Mouse (Mus musculus) left cerebral cortex, adult 2 months (tissue): ENCODE data around the gene Ackr2. TPM values are rescaled to one million over a fixed set of nuclear protein-coding genes. Genes with fewer than 3 reads are reported as not detected.

Experiments used
- DNase-seq, 2 experiments: peaks; one replicate each; pipeline ENCODE4 v3.0.0; 2021 to 2022; ENCODE audit warnings: low spot score in 2 of 2, mixed read lengths in 1 of 2; ENCODE audit errors: extremely low spot score in 1 of 2
- H3K27ac ChIP-seq: fragments of 200-600 bp; 2 replicates; pipeline ENCODE4 v1.8.1; 2022
- H3K4me3 ChIP-seq: fragments of 200-600 bp; 2 replicates; pipeline ENCODE4 v1.8.1; 2022
- CTCF ChIP-seq: fragments of 200-600 bp; IDR thresholded peaks from 2 replicates; pipeline ENCODE4 v1.8.1; 2022; ENCODE audit warnings: antibody characterized with exemption, mild to moderate bottlenecking, moderate library complexity
- intact Hi-C: fragments of 180-260 bp; cut with DNase I; formaldehyde crosslinking; loops from one replicate; pipeline ENCODE4 v1.15.1; 2025
- total RNA-seq, 2 experiments: library from RNA; stranded (reverse); gene quantifications; 2 replicates each; pipeline ENCODE4 v1.2.3; 2021

Ackr2 gene
- total RNA-seq, 2 experiments from 2014 or later, result 6.9 to 7.9 TPM

- no peak overlapping the region for H3K4me3 ChIP-seq
- H3K27ac ChIP-seq, result no peak overlapping the region
- intact Hi-C loops, result no loop called here
- TF ChIP-seq CTCF, result no peak
- DNase-seq, result no peak
Measured at GRCm38 (mm10) chr9:121869973-121870515, 28.1 kb upstream of the Ackr2 start.

GRCm38 (mm10) chr9:121872062-121872683 is 26.0 kb upstream of the Ackr2 start:
- Histone ChIP-seq H3K4me3 (no peak overlapping the region), H3K27ac (no peak overlapping the region)
- no peak for DNase-seq
- intact Hi-C loops, result no loop called here
- no peak for TF ChIP-seq CTCF

- TF ChIP-seq CTCF, result no peak
- intact Hi-C loops, result no loop called here
- no peak for DNase-seq
- H3K27ac ChIP-seq, result no peak overlapping the region
- H3K4me3 ChIP-seq, result no peak overlapping the region
Measured at GRCm38 (mm10) chr9:121873578-121873977, 24.6 kb upstream of the Ackr2 start.

GRCm38 (mm10) chr9:121877052-121877740 is 21.0 kb upstream of the Ackr2 start:
- intact Hi-C loops, result loop anchor here (1.0 kb wide), 1 partner anchor 31 kb away; no protein-coding TSS in a partner anchor
- DNase-seq, result peak; percentile 57 to 67

GRCm38 (mm10) chr9:121880840-121881239 is 17.3 kb upstream of the Ackr2 start:
- peak; percentile 65 for TF ChIP-seq CTCF
- H3K27ac ChIP-seq, result peak overlapping the region; percentile 51
- intact Hi-C loops, result loop anchor here (1.0 to 2.0 kb wide), 2 partner anchors 21 to 104 kb away; no protein-coding TSS in a partner anchor
- no peak overlapping the region for H3K4me3 ChIP-seq
- DNase-seq, result peak; percentile 50 to 66

More at GRCm38 (mm10) chr9:121877052-121877740, 21.0 kb upstream of the Ackr2 start:
- Histone ChIP-seq H3K4me3 (no peak overlapping the region), H3K27ac (no peak overlapping the region)
- peak; percentile 92 for TF ChIP-seq CTCF

- no peak overlapping the region for H3K4me3 ChIP-seq
- TF ChIP-seq CTCF, result peak; percentile 35
- intact Hi-C loops, result loop anchor here (1.0 to 2.0 kb wide), 2 partner anchors 21 to 104 kb away; no protein-coding TSS in a partner anchor
- peak overlapping the region; percentile 51 for H3K27ac ChIP-seq
- peak; percentile 21 to 24 for DNase-seq
Measured at GRCm38 (mm10) chr9:121881301-121881700, 16.9 kb upstream of the Ackr2 start.

GRCm38 (mm10) chr9:121882015-121882457 is 16.1 kb upstream of the Ackr2 start:
- intact Hi-C loops, result no loop called here
- DNase-seq, result peak in 1 of 2 experiments; percentile 5
- no peak for TF ChIP-seq CTCF
- Histone ChIP-seq H3K4me3 (no peak overlapping the region), H3K27ac (peak overlapping the region; percentile 45; the same call in 1 of the 2 replicates)

- intact Hi-C loops, result no loop called here
- peak in 1 of 2 experiments; percentile 7 for DNase-seq
- no peak for TF ChIP-seq CTCF
- no peak overlapping the region for H3K27ac ChIP-seq
- no peak overlapping the region for H3K4me3 ChIP-seq
Measured at GRCm38 (mm10) chr9:121889927-121890440, 8.2 kb upstream of the Ackr2 start.

GRCm38 (mm10) chr9:121890441-121890941 is 7.7 kb upstream of the Ackr2 start:
- Histone ChIP-seq H3K27ac (no peak overlapping the region), H3K4me3 (no peak overlapping the region)
- intact Hi-C loops, result no loop called here
- no peak for TF ChIP-seq CTCF
- peak; percentile 26 to 68 for DNase-seq

GRCm38 (mm10) chr9:121891301-121891700 is 6.9 kb upstream of the Ackr2 start:
- intact Hi-C loops, result no loop called here
- H3K4me3 ChIP-seq, result no peak overlapping the region
- peak in 1 of 2 experiments; percentile 5 for DNase-seq

GRCm38 (mm10) chr9:121892057-121892687 is 6.0 kb upstream of the Ackr2 start:
- Histone ChIP-seq H3K27ac (no peak overlapping the region), H3K4me3 (no peak overlapping the region)
- intact Hi-C loops, result no loop called here
- DNase-seq, result peak in 1 of 2 experiments; percentile 7
- no peak for TF ChIP-seq CTCF

More at GRCm38 (mm10) chr9:121891301-121891700, 6.9 kb upstream of the Ackr2 start:
- no peak for TF ChIP-seq CTCF
- H3K27ac ChIP-seq, result no peak overlapping the region
